Mouse (Mus musculus) brown adipose tissue, adult 24 weeks (tissue): ENCODE data around the gene F12. TPM values are rescaled to one million over a fixed set of nuclear protein-coding genes. Genes with fewer than 3 reads are reported as not detected.

Source experiments
- H3K27ac ChIP-seq: fragments of 200-500 bp; replicated peaks from 2 replicates; pipeline ENCODE4 v1.5.1; 2012; ENCODE audit warnings: low read depth, mild to moderate bottlenecking, low read length
- H3K4me1 ChIP-seq: fragments of 200-500 bp; 2 replicates; pipeline ENCODE4 v1.6.1; 2012; ENCODE audit warnings: low read length, mixed read lengths; ENCODE audit not compliant: control insufficient read depth, insufficient read depth, insufficient read length
- H3K4me3 ChIP-seq: fragments of 200-500 bp; 2 replicates; pipeline ENCODE4 v1.5.1; 2012; ENCODE audit warnings: low read depth, mild to moderate bottlenecking, low read length, moderate library complexity; ENCODE audit not compliant: insufficient read depth
- polyA plus RNA-seq: library from polyadenylated mRNA; stranded (reverse); fragments of >200 nt; gene quantifications from 2 replicates; pipeline ENCODE4 v1.2.4, GENCODE M21; 2012; ENCODE audit not compliant: missing spikeins, insufficient read depth, insufficient read length

The F12 gene
- polyA plus RNA-seq, result not detected in 2 replicates

DNA sequence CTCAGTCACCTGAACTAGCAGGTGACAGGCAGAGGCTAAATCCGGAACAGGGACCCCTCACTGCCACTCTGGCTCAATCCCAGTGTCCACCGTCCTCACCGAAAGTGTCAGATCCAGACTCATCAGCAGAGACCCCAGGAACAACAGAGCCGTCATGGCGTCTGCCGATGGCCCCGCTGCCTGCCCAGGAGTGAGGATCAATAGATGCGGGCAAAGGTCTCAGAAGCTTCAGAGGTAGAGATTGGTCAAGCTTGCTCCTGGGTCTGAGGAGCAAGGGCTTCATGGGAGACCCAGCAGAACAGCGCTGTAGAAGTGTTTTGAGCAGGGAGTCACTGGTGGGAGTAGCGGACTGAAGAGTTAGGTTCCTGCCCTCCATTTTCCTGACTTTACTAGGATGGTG lies at the start of gene F12:
F12 (minus strand) TSS at position 181 of the 400 bp plus-strand sequence.
- Histone ChIP-seq H3K4me1 (no peaks in the 10 kb centered on the region; the same call in 1 of the 2 replicates), H3K27ac (no peak within 1 kb of the TSS), H3K4me3 (no peak within 1 kb of the TSS)

DNA sequence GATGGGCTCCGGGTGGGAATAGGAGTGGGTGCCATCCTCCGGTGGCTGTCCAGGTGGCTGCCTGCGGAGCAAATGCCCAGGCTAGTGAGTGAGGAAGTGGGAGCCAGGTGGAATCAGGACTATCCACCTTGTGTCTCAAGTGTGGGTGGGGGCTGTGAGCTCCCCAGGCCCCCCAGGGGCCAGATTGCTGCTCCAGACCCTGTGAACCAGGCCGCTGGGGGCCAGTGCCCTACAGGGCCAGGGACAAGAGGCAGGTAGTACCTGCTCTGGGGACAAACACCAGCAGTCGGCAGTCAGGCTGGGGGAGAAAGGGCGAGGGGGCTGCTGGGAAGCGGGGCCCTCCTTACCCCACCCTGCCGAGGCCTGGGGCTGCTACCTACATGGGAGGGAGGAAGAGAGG lies 49.7 kb upstream of the F12 start:
- Histone ChIP-seq H3K4me1 (peaks cover 5% of the 10 kb centered on the region), H3K4me3 (no peak overlapping the region), H3K27ac (no peak overlapping the region)

DNA sequence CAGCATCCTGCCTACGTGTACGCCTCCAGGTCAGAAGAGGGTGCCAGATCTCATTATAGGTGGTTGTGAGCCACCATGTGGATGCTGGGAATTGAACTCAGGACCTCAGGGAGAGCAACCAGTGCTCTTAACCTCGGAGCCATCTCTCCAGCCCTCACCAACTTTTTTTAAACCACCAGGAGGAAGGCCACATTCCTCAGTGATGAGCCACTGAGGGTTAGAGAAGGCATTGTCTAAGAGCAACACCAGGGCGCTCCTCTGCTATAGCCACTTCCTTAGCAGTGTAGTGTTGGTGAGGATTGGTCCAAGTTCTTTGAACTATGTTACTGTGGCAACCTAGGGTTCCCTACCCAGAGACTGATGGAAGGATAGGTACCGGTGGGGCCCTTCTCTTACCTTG lies 49.2 kb upstream of the F12 start:
- peaks cover 5% of the 10 kb centered on the region for H3K4me1 ChIP-seq
- no peak overlapping the region for H3K27ac ChIP-seq
- H3K4me3 ChIP-seq, result no peak overlapping the region

- Histone ChIP-seq H3K4me3 (no peak overlapping the region), H3K4me1 (peaks cover 5% of the 10 kb centered on the region), H3K27ac (no peak overlapping the region)
Measured at GRCm38 (mm10) chr13:55474621-55475069, 48.1 kb upstream of the F12 start.

GRCm38 (mm10) chr13:55473961-55474360 lies 47.4 kb upstream of the F12 start:
- no peak overlapping the region for H3K27ac ChIP-seq
- H3K4me1 ChIP-seq, result peaks cover 5% of the 10 kb centered on the region
- no peak overlapping the region for H3K4me3 ChIP-seq

- Histone ChIP-seq H3K4me1 (no peaks in the 10 kb centered on the region; the same call in 1 of the 2 replicates), H3K27ac (no peak overlapping the region), H3K4me3 (peak overlapping the region; percentile 65)
Measured at GRCm38 (mm10) chr13:55473076-55473831, 46.7 kb upstream of the F12 start.

DNA sequence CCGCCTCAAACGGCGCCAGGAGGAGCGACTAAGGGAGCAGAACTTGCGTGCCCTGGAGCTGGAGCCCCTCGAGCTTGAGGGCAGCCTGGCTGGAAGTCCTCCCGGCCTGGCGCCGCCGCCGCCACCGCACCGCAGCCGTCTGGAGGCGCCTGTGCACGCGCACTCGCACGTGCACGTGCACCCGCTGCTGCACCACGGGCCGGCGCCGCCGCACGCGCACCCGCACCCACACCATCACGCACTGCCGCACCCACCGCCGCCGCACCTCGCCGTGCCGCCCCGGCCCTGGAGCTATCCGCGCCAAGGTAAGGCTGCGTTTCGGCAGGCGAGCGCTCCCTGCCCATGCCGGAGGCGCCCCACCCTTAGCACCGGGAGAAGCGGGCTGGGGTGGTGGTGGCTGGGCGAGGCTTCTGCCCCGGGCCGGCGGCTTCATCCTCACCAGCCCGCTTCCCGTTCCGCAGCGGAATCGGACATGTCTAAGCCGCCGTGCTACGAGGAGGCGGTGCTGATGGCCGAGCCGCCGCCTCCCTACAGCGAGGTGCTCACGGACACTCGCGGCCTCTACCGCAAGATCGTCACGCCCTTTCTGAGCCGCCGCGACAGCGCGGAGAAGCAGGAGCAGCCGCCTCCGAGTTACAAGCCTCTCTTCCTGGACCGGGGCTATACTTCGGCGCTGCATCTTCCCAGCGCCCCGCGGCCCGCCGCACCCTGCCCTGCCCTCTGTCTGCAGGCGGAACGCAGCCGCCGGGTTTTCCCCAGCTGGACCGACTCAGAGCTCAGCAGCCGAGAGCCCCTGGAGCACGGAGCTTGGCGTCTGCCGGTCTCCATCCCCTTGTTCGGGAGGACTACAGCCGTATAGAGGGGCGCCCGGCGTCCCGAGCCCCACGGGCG lies 45.8 kb upstream of the F12 start:
- no peaks in the 10 kb centered on the region; the same call in 1 of the 2 replicates for H3K4me1 ChIP-seq
- H3K4me3 ChIP-seq, result peak overlapping the region; percentile 65
- 0 out of 2 replicates have a peak overlapping the region, but pooled peaks have one; percentile 7 for H3K27ac ChIP-seq

GRCm38 (mm10) chr13:55471819-55472131 lies 45.2 kb upstream of the F12 start:
- no peaks in the 10 kb centered on the region; the same call in 1 of the 2 replicates for H3K4me1 ChIP-seq
- peak overlapping the region; percentile 65 for H3K4me3 ChIP-seq
- H3K27ac ChIP-seq, result no peak overlapping the region

GRCm38 (mm10) chr13:55471156-55471818 lies 44.7 kb upstream of the F12 start:
- Histone ChIP-seq H3K27ac (no peak overlapping the region; the same call in 1 of the 2 replicates), H3K4me3 (peak overlapping the region; percentile 65), H3K4me1 (no peaks in the 10 kb centered on the region; the same call in 1 of the 2 replicates)

- no peak overlapping the region for H3K4me3 ChIP-seq
- no peak overlapping the region for H3K27ac ChIP-seq
- H3K4me1 ChIP-seq, result no peaks in the 10 kb centered on the region; the same call in 1 of the 2 replicates
Measured at GRCm38 (mm10) chr13:55470372-55470771, 43.8 kb upstream of the F12 start.

- H3K4me3 ChIP-seq, result no peak overlapping the region
- no peak overlapping the region for H3K27ac ChIP-seq
- peaks cover 3% of the 10 kb centered on the region; the same call in 1 of the 2 replicates for H3K4me1 ChIP-seq
Measured at GRCm38 (mm10) chr13:55468851-55469560, 42.4 kb upstream of the F12 start.

GRCm38 (mm10) chr13:55465830-55466440 lies 39.3 kb upstream of the F12 start:
- H3K27ac ChIP-seq, result no peak overlapping the region
- peaks cover 6% of the 10 kb centered on the region; the same call in 1 of the 2 replicates for H3K4me1 ChIP-seq
- H3K4me3 ChIP-seq, result no peak overlapping the region

DNA sequence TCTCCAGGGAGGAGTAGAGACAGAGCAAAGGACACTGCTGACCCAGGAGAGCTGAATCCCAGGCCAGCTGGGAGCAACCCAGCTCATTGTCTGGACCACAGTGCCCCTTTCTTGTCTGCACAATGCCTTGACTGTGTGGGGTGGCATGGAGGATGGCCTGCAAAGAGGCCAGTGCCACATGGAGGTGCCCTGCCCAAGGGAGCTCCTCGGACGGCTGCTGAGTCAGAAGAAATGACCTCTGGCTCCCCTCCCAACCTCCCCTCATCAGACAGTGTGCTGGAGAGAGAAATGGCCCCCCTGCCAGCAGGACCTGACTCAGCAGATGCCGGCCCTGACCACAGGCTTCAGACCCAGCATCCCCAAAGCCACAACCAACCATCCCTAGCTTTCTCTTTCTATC lies 38.6 kb upstream of the F12 start:
- Histone ChIP-seq H3K27ac (no peak overlapping the region), H3K4me1 (peaks cover 6% of the 10 kb centered on the region; the same call in 1 of the 2 replicates)

More for the DNA sequence above, 38.6 kb upstream of the F12 start:
- H3K4me3 ChIP-seq, result 0 out of 2 replicates have a peak overlapping the region, but pooled peaks have one; percentile 3
